Mouse (Mus musculus) MEL (cell line): ENCODE measurements at regions not wholly inside any gene's neighbourhood (a gene's known extent, or its start where the extent isn't known, plus 50 kb on each side); places are given as distances from the start of the nearest gene placed in this dataset.

Source experiments
- CTCF ChIP-seq, 3 experiments: IDR thresholded peaks in 2 of 3; conservative IDR thresholded peaks in 1 of 3; 2 replicates each; pipeline ENCODE4 v1.5.1; 2011 to 2012; ENCODE audit warnings: low read length in 3 of 3, low read depth in 2 of 3, mild to moderate bottlenecking in 2 of 3, improper control_type of control experiment in 1 of 3, inconsistent platforms in 1 of 3, mixed read lengths in 1 of 3, moderate library complexity in 1 of 3; ENCODE audit not compliant: control insufficient read depth in 1 of 3, insufficient read depth in 1 of 3, poor library complexity in 1 of 3, severe bottlenecking in 1 of 3
- EP300 ChIP-seq, 2 experiments: IDR thresholded peaks; 2 replicates each; pipeline ENCODE4 v1.6.1; 2011; ENCODE audit warnings: improper control_type of control experiment in 2 of 2, low read length in 2 of 2, low read depth in 1 of 2, mild to moderate bottlenecking in 1 of 2
- MAFK ChIP-seq: IDR thresholded peaks from 2 replicates; pipeline ENCODE4 v1.6.1; 2011; ENCODE audit warnings: low read depth, mild to moderate bottlenecking, low read length, improper control_type of control experiment, borderline replicate concordance
- MXI1 ChIP-seq: IDR thresholded peaks from 2 replicates; pipeline ENCODE4 v1.6.1; 2011; ENCODE audit warnings: mild to moderate bottlenecking, low read depth, low read length, improper control_type of control experiment
- POLR2AphosphoS2 ChIP-seq: IDR thresholded peaks from 2 replicates; pipeline ENCODE4 v1.6.1; 2011; ENCODE audit warnings: low read length, improper control_type of control experiment
- TAL1 ChIP-seq: IDR thresholded peaks from 2 replicates; pipeline ENCODE4 v1.6.1; 2012; ENCODE audit warnings: mild to moderate bottlenecking, inconsistent platforms, low read length, moderate library complexity, mixed read lengths
- ZKSCAN1 ChIP-seq: IDR thresholded peaks from 2 replicates; pipeline ENCODE4 v1.6.1; 2012; ENCODE audit warnings: low read depth, mild to moderate bottlenecking, inconsistent platforms, low read length, improper control_type of control experiment, moderate library complexity

DNA sequence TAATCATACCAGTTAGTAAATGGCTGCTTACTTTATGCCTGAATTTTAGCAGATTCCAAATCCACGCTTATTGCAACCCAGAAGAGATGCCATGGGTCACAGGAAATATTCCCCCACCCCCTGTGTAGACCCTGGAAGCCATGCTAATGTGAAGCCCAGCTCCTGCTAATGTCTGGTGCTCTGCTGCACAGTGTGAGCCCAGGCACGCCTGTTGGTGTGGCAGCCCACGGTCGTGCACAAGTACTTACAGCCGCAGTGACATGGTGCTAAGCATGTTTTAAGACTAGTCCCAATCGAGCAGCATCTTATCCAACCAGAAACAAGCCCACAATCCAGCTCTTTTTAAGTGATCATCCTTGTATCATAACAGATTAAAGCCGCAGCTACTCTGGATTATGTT, 480.5 kb upstream of the Pitx2 start:
- no peak for TF ChIP-seq MAFK
- TF ChIP-seq CTCF (IDR thresholded peaks at IDR 0.05 in 2 of 3, conservative IDR thresholded peaks at IDR 0.05 in 1 of 3; ENCODE audit: control insufficient read depth in 1 of 3, insufficient read depth in 1 of 3, low read depth in 2 of 3, low read length in 3 of 3, poor library complexity in 1 of 3, severe bottlenecking in 1 of 3), result no peak
- no peak for TF ChIP-seq EP300 (IDR thresholded peaks at IDR 0.05; ENCODE audit: low read depth in 1 of 2, low read length in 2 of 2)
- no peak for TF ChIP-seq ZKSCAN1
- TF ChIP-seq POLR2AphosphoS2, result no peak
- TF ChIP-seq TAL1, result no peak
- no peak for TF ChIP-seq MXI1
